Mouse (Mus musculus): ENCODE data around the gene Slc35e1. TPM values are rescaled to one million over a fixed set of nuclear protein-coding genes. Genes with fewer than 3 reads are reported as not detected.

Gene Slc35e1
- polyA plus RNA-seq, 1 experiment from 2014 or later, result 6.6 TPM

DNA sequence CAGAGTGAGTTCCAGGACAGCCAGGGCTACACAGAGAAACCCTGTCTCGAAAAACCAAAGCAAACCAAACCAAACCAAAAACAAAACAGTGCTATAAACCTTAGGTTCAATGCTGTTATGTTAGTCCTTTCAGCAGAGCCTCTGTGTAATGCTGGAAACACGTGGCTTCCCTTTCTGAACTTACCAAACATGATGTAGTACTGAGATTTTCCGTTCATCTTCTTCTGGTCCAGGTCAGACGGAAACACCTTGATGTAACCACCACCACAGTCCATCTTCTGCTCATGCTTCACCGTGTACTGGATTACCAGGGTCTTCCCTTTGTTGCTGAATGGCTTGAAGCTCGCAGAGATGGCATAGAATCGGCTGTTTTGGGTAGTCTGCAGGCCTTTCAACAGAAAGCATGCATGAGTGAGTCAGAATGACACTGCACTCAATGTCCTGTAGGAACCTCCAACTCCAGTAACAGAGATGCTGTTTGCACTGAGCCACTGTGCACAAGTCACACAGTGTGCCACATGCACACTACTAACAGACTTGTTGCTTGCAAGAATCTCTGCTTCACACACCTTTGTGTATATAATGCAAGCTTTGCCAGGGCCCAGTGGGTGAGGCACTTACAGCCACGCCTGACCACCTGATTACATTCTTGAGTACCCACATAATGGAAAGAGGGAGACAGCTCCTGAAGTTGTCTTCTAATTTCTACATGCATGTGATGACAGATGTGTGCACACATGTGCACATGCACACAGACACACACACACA is 54.0 kb downstream of the Slc35e1 start:
- WGBS, result 68% methylated on average over 8 of the region's 8 CpGs
- Histone ChIP-seq H3K4me2 (ENCODE audit: low read depth, low read length) (no peak overlapping the region), H3K27me3 (ENCODE audit: control insufficient read depth, insufficient read depth, low read length) (no peaks in the 10 kb centered on the region), H3K9ac (ENCODE audit: low read length) (no peak overlapping the region), H3K4me1 (ENCODE audit: control insufficient read depth, insufficient read depth, low read length) (peaks cover 7% of the 10 kb centered on the region), H3K27ac (ENCODE audit: low read length) (peak overlapping the region; percentile 60; the same call in 1 of the 2 replicates), H3K4me3 (replicated peaks; ENCODE audit: low read length) (no peak overlapping the region), H3K36me3 (ENCODE audit: control insufficient read depth, insufficient read depth, low read length) (no peaks in the 10 kb centered on the region), H3K9me3 (replicated peaks; ENCODE audit: control insufficient read depth, low read length) (no peaks in the 10 kb centered on the region)
- ATAC-seq (ENCODE audit: insufficient read depth, low FRiP score), result peak; percentile 65; the same call in 1 of the 2 replicates

DNA sequence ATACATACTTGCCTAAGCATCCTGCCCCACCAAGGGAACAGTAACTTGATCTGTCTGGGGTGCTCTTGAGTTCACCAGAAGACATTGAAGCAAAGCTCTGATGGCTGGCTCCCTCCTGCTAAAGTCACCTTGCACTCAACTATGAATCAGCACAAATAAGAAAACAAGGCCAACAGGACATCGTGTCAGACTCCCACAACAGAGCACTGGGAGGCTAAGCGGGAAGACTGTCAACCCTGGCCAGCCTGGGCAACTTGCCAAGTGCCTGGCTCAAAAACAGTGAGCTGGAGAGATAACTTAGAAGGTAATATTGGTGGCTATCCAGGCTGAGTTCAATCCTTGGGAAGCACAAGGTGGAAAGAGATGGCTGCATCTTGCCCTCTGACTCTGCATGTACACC is 57.5 kb downstream of the Slc35e1 start:
- Histone ChIP-seq H3K4me3 (replicated peaks; ENCODE audit: low read length) (no peak overlapping the region), H3K27ac (ENCODE audit: low read length) (no peak overlapping the region), H3K4me2 (ENCODE audit: low read depth, low read length) (no peak overlapping the region), H3K4me1 (ENCODE audit: control insufficient read depth, insufficient read depth, low read length) (peaks cover 4% of the 10 kb centered on the region), H3K36me3 (ENCODE audit: control insufficient read depth, insufficient read depth, low read length) (no peaks in the 10 kb centered on the region), H3K27me3 (ENCODE audit: control insufficient read depth, insufficient read depth, low read length) (no peaks in the 10 kb centered on the region), H3K9me3 (replicated peaks; ENCODE audit: control insufficient read depth, low read length) (no peaks in the 10 kb centered on the region), H3K9ac (ENCODE audit: low read length) (no peak overlapping the region)
- no peak for ATAC-seq (ENCODE audit: insufficient read depth, low FRiP score)
- 19% methylated on average over 2 of the region's 2 CpGs for WGBS

Small RNAs within 50 kb of the gene (microRNA-seq; reads per million reads assigned to microRNA genes)
- not detected for gene Gm28019
- gene Mir7068, result 0.66 reads per million

Other genes with a start within 250 kb of the Slc35e1 start
- gene Gm10282, start 187.4 kb downstream of the Slc35e1 start, polyA plus RNA-seq (2015; fragmentation: Nextera tagmentation; extraction: Ambion mirVana), result 19.2 and 30.6 TPM in 2 replicates
- 3.8 and 4.0 TPM in 2 replicates for gene Klf2, start 173.6 kb downstream of the Slc35e1 start, polyA plus RNA-seq (2015; fragmentation: Nextera tagmentation; extraction: Ambion mirVana)
- 52.6 and 54.2 TPM in 2 replicates for gene Eps15l1, start 71.2 kb downstream of the Slc35e1 start, polyA plus RNA-seq (2015; fragmentation: Nextera tagmentation; extraction: Ambion mirVana)
- 3.7 and 4.7 TPM in 2 replicates for gene Calr3, start 48.7 kb downstream of the Slc35e1 start, polyA plus RNA-seq (2015; fragmentation: Nextera tagmentation; extraction: Ambion mirVana)
- 13.5 and 13.7 TPM in 2 replicates for gene 1700030K09Rik, start 48.7 kb downstream of the Slc35e1 start, polyA plus RNA-seq (2015; fragmentation: Nextera tagmentation; extraction: Ambion mirVana)
- 45.6 and 49.4 TPM in 2 replicates for gene Cherp, start 17.4 kb downstream of the Slc35e1 start, polyA plus RNA-seq (2015; fragmentation: Nextera tagmentation; extraction: Ambion mirVana)
- gene Med26, start 55.7 kb upstream of the Slc35e1 start, polyA plus RNA-seq (2015; fragmentation: Nextera tagmentation; extraction: Ambion mirVana), result 13.2 and 14.7 TPM in 2 replicates
- 120 and 127 TPM in 2 replicates for gene Smim7, start 78.5 kb upstream of the Slc35e1 start, polyA plus RNA-seq (2015; fragmentation: Nextera tagmentation; extraction: Ambion mirVana)
- gene Tmem38a, start 79.4 kb upstream of the Slc35e1 start, polyA plus RNA-seq (2015; fragmentation: Nextera tagmentation; extraction: Ambion mirVana), result 20.9 and 36.5 TPM in 2 replicates
- gene Nwd1, start 154.1 kb upstream of the Slc35e1 start, polyA plus RNA-seq (2015; fragmentation: Nextera tagmentation; extraction: Ambion mirVana), result 0.09 and 0.51 TPM in 2 replicates
- 144 and 145 TPM in 2 replicates for gene Sin3b, start 230.7 kb upstream of the Slc35e1 start, polyA plus RNA-seq (2015; fragmentation: Nextera tagmentation; extraction: Ambion mirVana)

Measured in stomach, embryonic 16.5 days (tissue).